Mouse (Mus musculus): ENCODE results near the gene Oxld1. TPM values are rescaled to one million over a fixed set of nuclear protein-coding genes. Genes with fewer than 3 reads are reported as not detected.
A peak's percentile ranks its signal among the peaks of the same experiment; 100 is the strongest.
"Not testable (repeated sequence)": the region's sequence is repeated elsewhere in the genome, so short reads cannot be mapped to it uniquely, and the experiment has no call there.

Gene Oxld1
- total RNA-seq, 1 experiment from 2014 or later, result 10.2 TPM

GRCm38 (mm10) chr11:120447179-120447578 lies 10.7 kb downstream of the Oxld1 start:
- ATAC-seq (replicated peaks in 1 of 2; ENCODE audit: insufficient read depth in 1 of 2, low FRiP score in 2 of 2, low TSS enrichment in 1 of 2, low read depth in 1 of 2, poor library complexity in 2 of 2, severe bottlenecking in 2 of 2), result no peak

GRCm38 (mm10) chr11:120445475-120445874 lies 12.4 kb downstream of the Oxld1 start:
- ATAC-seq (replicated peaks in 1 of 2; ENCODE audit: insufficient read depth in 1 of 2, low FRiP score in 2 of 2, low TSS enrichment in 1 of 2, low read depth in 1 of 2, poor library complexity in 2 of 2, severe bottlenecking in 2 of 2), result no peak

- no peak for ATAC-seq (replicated peaks in 1 of 2; ENCODE audit: insufficient read depth in 1 of 2, low FRiP score in 2 of 2, low TSS enrichment in 1 of 2, low read depth in 1 of 2, poor library complexity in 2 of 2, severe bottlenecking in 2 of 2)
Measured at GRCm38 (mm10) chr11:120444106-120444505, 13.8 kb downstream of the Oxld1 start.

GRCm38 (mm10) chr11:120442765-120443280 lies 15.0 kb downstream of the Oxld1 start:
- no peak for ATAC-seq (replicated peaks in 1 of 2; ENCODE audit: insufficient read depth in 1 of 2, low FRiP score in 2 of 2, low TSS enrichment in 1 of 2, low read depth in 1 of 2, poor library complexity in 2 of 2, severe bottlenecking in 2 of 2)

- no peak for ATAC-seq (replicated peaks in 1 of 2; ENCODE audit: insufficient read depth in 1 of 2, low FRiP score in 2 of 2, low TSS enrichment in 1 of 2, low read depth in 1 of 2, poor library complexity in 2 of 2, severe bottlenecking in 2 of 2)
Measured at GRCm38 (mm10) chr11:120442344-120442743, 15.5 kb downstream of the Oxld1 start, which contains the start of gene Tspan10. Gene Tspan10 (plus strand): TSS chr11:120442644.

GRCm38 (mm10) chr11:120437857-120438385 lies 19.9 kb downstream of the Oxld1 start:
- no peak for ATAC-seq (replicated peaks in 1 of 2; ENCODE audit: insufficient read depth in 1 of 2, low FRiP score in 2 of 2, low TSS enrichment in 1 of 2, low read depth in 1 of 2, poor library complexity in 2 of 2, severe bottlenecking in 2 of 2)

- peak; percentile 73 to 78 for ATAC-seq (replicated peaks in 1 of 2; ENCODE audit: insufficient read depth in 1 of 2, low FRiP score in 2 of 2, low TSS enrichment in 1 of 2, low read depth in 1 of 2, poor library complexity in 2 of 2, severe bottlenecking in 2 of 2)
Measured at GRCm38 (mm10) chr11:120437152-120437856, 20.6 kb downstream of the Oxld1 start, which contains the start of gene Nploc4. Gene Nploc4 (minus strand): TSS chr11:120437708.

DNA sequence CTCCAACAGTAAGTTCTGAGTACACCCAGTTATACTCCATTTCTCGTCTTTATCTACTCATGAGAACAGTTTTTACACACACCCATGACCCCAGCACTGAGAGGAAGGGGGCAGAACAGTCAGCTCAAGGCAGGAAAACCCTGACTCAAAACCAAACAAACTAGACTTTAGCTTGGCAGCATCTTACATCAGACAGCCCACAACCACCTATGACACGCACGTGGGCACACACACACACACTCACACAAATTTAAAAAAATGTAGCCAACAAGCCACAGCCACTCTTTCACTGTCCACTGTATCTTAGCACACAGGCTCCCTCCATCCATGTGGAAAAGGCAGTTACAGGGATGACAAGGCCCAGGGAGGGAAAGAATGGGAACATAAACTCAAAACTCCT lies 31.1 kb downstream of the Oxld1 start:
- ATAC-seq (replicated peaks in 1 of 2; ENCODE audit: insufficient read depth in 1 of 2, low FRiP score in 2 of 2, low TSS enrichment in 1 of 2, low read depth in 1 of 2, poor library complexity in 2 of 2, severe bottlenecking in 2 of 2), result no peak

DNA sequence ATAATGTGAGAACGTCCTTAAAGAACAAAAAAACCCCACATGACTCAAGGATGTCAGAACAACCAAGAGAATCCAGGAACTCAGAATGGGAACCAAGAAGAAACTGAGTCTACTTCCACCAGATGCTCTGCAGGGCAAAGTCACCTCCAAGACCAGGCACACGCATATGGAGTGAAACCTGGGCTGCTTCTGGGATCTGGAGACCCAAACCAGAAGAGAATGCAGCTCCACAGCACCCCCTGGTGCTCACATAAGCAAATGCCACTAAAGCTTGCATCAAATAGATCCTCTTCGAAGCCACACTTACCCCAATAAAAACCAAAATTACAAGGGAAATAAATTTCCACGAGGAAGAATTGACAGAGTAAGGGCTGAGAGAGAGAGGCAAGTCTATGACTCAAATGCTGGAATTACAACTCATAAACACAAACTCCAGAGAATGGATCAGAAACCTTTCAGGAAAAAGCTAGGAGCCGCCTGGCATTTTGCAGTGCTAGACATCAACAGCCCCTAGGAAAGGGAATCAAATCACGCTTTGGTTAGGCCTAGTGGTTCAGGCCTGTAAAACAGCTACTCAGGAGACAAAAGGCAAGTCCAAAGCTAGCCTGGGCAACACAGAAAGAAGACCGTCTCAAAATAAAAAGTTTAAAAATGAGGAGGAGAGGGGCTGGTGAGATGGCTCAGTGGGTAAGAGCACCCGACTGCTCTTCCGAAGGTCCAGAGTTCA lies 34.1 kb downstream of the Oxld1 start:
- peak; percentile 62 to 74; a peak in 3 of 4 replicates for ATAC-seq (replicated peaks in 1 of 2; ENCODE audit: insufficient read depth in 1 of 2, low FRiP score in 2 of 2, low TSS enrichment in 1 of 2, low read depth in 1 of 2, poor library complexity in 2 of 2, severe bottlenecking in 2 of 2)

DNA sequence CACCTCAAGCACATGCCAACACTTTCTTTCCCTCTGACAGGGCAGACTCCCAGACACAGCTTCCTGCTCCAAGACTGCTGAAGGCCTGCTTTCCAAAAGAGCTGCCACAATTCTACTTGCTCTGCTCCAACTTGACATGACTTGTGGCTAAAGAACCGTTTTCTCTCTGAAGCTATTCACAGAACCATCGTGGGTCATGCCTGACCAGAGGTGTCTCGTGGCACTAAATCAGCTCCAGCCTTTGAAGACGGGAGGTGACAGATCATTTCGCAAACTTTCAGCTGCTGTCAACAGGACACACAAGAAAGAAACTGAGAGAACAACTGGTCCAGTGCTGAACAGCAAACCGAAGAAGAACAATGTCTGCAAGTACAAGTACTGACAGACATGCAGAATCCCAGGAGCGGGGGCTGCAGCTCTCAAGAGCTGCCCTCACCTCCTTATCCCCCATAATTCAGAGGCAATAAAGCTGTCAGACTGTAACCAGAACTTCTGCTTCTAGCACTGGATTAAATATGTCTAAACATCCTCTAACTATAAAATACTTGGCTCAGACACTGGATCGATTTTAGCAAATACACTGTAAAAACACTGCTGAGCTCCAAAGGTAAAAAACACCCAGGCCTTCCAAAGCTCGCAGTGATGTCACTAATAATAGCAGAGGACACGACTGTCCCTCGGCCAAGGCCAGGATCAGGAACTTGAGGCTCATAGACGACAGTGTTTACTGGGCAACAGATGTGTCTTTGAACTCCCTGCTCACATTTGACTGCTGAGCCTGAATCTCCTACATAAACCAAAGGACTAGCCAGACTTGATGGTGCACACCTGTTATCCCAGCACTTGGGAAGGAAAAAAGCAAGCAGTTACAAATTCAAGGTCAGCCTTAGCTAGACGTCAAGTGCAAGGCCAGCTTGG lies 35.0 kb downstream of the Oxld1 start:
- no peak for ATAC-seq (replicated peaks in 1 of 2; ENCODE audit: insufficient read depth in 1 of 2, low FRiP score in 2 of 2, low TSS enrichment in 1 of 2, low read depth in 1 of 2, poor library complexity in 2 of 2, severe bottlenecking in 2 of 2)

GRCm38 (mm10) chr11:120418592-120418991 lies 39.3 kb downstream of the Oxld1 start:
- ATAC-seq (replicated peaks in 1 of 2; ENCODE audit: insufficient read depth in 1 of 2, low FRiP score in 2 of 2, low TSS enrichment in 1 of 2, low read depth in 1 of 2, poor library complexity in 2 of 2, severe bottlenecking in 2 of 2), result no peak

DNA sequence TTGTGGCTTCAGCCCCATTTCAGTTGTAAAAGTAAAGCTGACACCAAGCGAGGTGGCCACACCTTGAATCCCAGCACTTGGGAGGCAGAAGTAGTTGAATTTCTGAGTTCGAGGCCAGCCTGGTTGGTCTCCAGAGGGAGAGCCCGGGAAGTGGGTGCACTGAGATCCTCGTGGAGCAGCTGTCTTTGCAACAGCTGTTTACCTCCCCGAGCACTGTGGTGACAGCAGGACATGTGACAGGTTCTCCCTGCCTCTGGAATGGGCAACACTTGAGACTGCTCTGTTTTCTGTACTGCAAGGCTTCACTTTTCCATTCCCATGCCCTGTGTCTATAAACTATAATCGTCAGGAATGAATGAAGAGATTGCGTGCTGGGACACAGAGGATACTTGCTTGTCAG lies 40.0 kb downstream of the Oxld1 start:
- no peak for ATAC-seq (replicated peaks in 1 of 2; ENCODE audit: insufficient read depth in 1 of 2, low FRiP score in 2 of 2, low TSS enrichment in 1 of 2, low read depth in 1 of 2, poor library complexity in 2 of 2, severe bottlenecking in 2 of 2)

GRCm38 (mm10) chr11:120413621-120414020 lies 44.2 kb downstream of the Oxld1 start:
- not testable (repeated sequence) for ATAC-seq (replicated peaks in 1 of 2; ENCODE audit: insufficient read depth in 1 of 2, low FRiP score in 2 of 2, low TSS enrichment in 1 of 2, low read depth in 1 of 2, poor library complexity in 2 of 2, severe bottlenecking in 2 of 2)

Other genes starting within 250 kb of the Oxld1 start
- gene Bahcc1, start 225.1 kb downstream of the Oxld1 start, total RNA-seq (2017), result 6.8 and 9.4 TPM in 2 replicates
- gene Actg1, start 109.5 kb downstream of the Oxld1 start, total RNA-seq (2017), result 814 and 932 TPM in 2 replicates
- 0.15 TPM in 1 of 2 replicates, not detected in the other for gene Fscn2, start 96.5 kb downstream of the Oxld1 start, total RNA-seq (2017)
- 9.9 and 20.1 TPM in 2 replicates for gene Faap100, start 79.3 kb downstream of the Oxld1 start, total RNA-seq (2017)
- gene Nploc4, start 20.4 kb downstream of the Oxld1 start, total RNA-seq (2017), result 30.3 and 43.1 TPM in 2 replicates
- not detected in 2 replicates for gene Tspan10, start 15.4 kb downstream of the Oxld1 start, total RNA-seq (2017)
- gene Pde6g, start 4.6 kb downstream of the Oxld1 start, total RNA-seq (2017), result not detected in 2 replicates
- 58.3 and 96.4 TPM in 2 replicates for gene Ccdc137, start within 50 bp of the Oxld1 start, total RNA-seq (2017)
- 12.8 and 24.0 TPM in 2 replicates for gene Arl16, start 9.5 kb upstream of the Oxld1 start, total RNA-seq (2017)
- gene Mrpl12, start 26.5 kb upstream of the Oxld1 start, total RNA-seq (2017), result 63.4 and 112 TPM in 2 replicates
- 10.8 and 11.4 TPM in 2 replicates for gene Slc25a10, start 33.8 kb upstream of the Oxld1 start, total RNA-seq (2017)
- not detected in 2 replicates for gene Gcgr, start 72.6 kb upstream of the Oxld1 start, total RNA-seq (2017)
- 11.6 and 21.4 TPM in 2 replicates for gene Mcrip1, start 91.7 kb upstream of the Oxld1 start, total RNA-seq (2017)
- not detected in 2 replicates for gene Ppp1r27, start 93.1 kb upstream of the Oxld1 start, total RNA-seq (2017)
- 384 and 534 TPM in 2 replicates for gene P4hb, start 115.2 kb upstream of the Oxld1 start, total RNA-seq (2017)
- 110 and 120 TPM in 2 replicates for gene Arhgdia, start 123.6 kb upstream of the Oxld1 start, total RNA-seq (2017)
- gene Alyref, start 140.3 kb upstream of the Oxld1 start, total RNA-seq (2017), result 110 and 227 TPM in 2 replicates
- gene Anapc11, start 140.4 kb upstream of the Oxld1 start, total RNA-seq (2017), result 18.1 and 32.6 TPM in 2 replicates
- gene Npb, start 150.4 kb upstream of the Oxld1 start, total RNA-seq (2017), result not detected in 2 replicates
- 38.6 and 41.7 TPM in 2 replicates for gene Pcyt2, start 159.9 kb upstream of the Oxld1 start, total RNA-seq (2017)
- gene Sirt7, start 167.2 kb upstream of the Oxld1 start, total RNA-seq (2017), result 52.4 and 56.7 TPM in 2 replicates
- 18.1 and 33.2 TPM in 2 replicates for gene Mafg, start 175.5 kb upstream of the Oxld1 start, total RNA-seq (2017)
- 0.88 and 2.1 TPM in 2 replicates for gene Pycr1, start 185.7 kb upstream of the Oxld1 start, total RNA-seq (2017)
- gene Myadml2, start 190.1 kb upstream of the Oxld1 start, total RNA-seq (2017), result 0.94 TPM in 1 of 2 replicates, not detected in the other
- not detected in 2 replicates for gene Notum, start 203.1 kb upstream of the Oxld1 start, total RNA-seq (2017)
- gene Aspscr1, start 214.9 kb upstream of the Oxld1 start, total RNA-seq (2017), result 37.1 and 48.8 TPM in 2 replicates